Mouse (Mus musculus): ENCODE results near the gene Synj1. TPM values are rescaled to one million over a fixed set of nuclear protein-coding genes. Genes with fewer than 3 reads are reported as not detected.

The Synj1 gene
- polyA plus RNA-seq, 1 experiment from 2014 or later: 72.0 TPM

DNA sequence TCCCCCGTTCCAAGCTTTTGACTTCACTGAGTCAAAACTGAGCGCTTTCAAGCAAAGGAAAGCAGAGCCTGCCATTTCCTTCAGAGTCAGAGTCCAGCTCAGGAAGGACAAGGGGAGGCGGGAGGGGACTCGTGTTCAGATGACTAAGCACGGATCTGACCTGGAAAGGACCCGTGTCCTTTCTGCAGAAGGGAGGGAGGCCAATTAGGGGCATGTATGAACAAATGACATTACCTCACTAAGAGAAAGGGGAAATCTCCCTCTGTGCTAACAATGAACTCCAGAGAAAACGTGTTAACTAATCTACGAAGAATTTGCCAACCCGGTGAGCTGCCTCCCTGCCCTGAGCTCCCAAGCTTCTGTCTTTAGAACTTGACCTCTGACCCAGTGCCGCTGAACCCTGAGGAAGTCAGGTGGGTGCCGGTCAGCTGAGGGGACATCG lies 95.0 kb downstream of the Synj1 start:
- H3K4me2 ChIP-seq (ENCODE audit: low read depth, low read length): no peak overlapping the region
- no peaks in the 10 kb centered on the region for H3K27me3 ChIP-seq (ENCODE audit: control insufficient read depth, insufficient read depth, low read length)
- no peaks in the 10 kb centered on the region for H3K4me1 ChIP-seq (ENCODE audit: control insufficient read depth, insufficient read depth, low read length)
- 51% methylated on average over 12 of the region's 12 CpGs for WGBS
- H3K36me3 ChIP-seq (ENCODE audit: control insufficient read depth, insufficient read depth, low read length): no peaks in the 10 kb centered on the region
- H3K9me3 ChIP-seq (ENCODE audit: control insufficient read depth, low read length): no peaks in the 10 kb centered on the region
- no peak overlapping the region for H3K4me3 ChIP-seq (ENCODE audit: low read depth, low read length)
- H3K27ac ChIP-seq (ENCODE audit: low read depth, low read length): no peak overlapping the region
- H3K9ac ChIP-seq (replicated peaks; ENCODE audit: low read depth, low read length): no peak overlapping the region
- no peak for ATAC-seq (ENCODE audit: low read depth)

DNA sequence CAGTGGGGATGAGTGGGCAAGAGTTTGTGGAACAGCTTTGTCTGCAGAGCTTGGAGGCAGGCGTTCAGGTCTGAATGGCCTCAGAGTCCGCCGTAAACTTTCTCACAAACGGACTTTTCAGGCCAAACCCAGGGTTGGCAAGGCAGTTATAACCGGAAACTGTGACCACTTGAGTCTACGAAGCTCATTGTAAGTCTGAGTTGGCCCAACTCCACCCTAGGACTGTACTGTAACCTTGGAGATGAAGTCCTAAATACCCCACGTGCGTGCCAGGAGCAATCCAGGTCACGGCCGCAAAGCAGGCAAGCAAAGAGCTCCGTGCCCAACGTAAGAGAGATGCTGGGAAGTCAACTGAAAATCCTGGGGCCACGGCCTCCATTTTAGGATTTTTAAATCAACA lies 99.3 kb downstream of the Synj1 start:
- Histone ChIP-seq H3K9ac (replicated peaks; ENCODE audit: low read depth, low read length) (no peak overlapping the region), H3K27ac (ENCODE audit: low read depth, low read length) (no peak overlapping the region), H3K4me1 (ENCODE audit: control insufficient read depth, insufficient read depth, low read length) (no peaks in the 10 kb centered on the region), H3K36me3 (ENCODE audit: control insufficient read depth, insufficient read depth, low read length) (no peaks in the 10 kb centered on the region), H3K9me3 (ENCODE audit: control insufficient read depth, low read length) (no peaks in the 10 kb centered on the region), H3K27me3 (ENCODE audit: control insufficient read depth, insufficient read depth, low read length) (no peaks in the 10 kb centered on the region), H3K4me3 (ENCODE audit: low read depth, low read length) (no peak overlapping the region), H3K4me2 (ENCODE audit: low read depth, low read length) (no peak overlapping the region)
- 86% methylated on average over 13 of the region's 13 CpGs for WGBS
- ATAC-seq (ENCODE audit: low read depth): no peak

GRCm38 (mm10) chr16:90910855-90911533 lies 100.1 kb downstream of the Synj1 start:
- Histone ChIP-seq H3K36me3 (ENCODE audit: control insufficient read depth, insufficient read depth, low read length) (no peaks in the 10 kb centered on the region), H3K9me3 (ENCODE audit: control insufficient read depth, low read length) (no peaks in the 10 kb centered on the region), H3K27ac (ENCODE audit: low read depth, low read length) (no peak overlapping the region), H3K27me3 (ENCODE audit: control insufficient read depth, insufficient read depth, low read length) (no peaks in the 10 kb centered on the region), H3K9ac (replicated peaks; ENCODE audit: low read depth, low read length) (no peak overlapping the region), H3K4me1 (ENCODE audit: control insufficient read depth, insufficient read depth, low read length) (no peaks in the 10 kb centered on the region), H3K4me2 (ENCODE audit: low read depth, low read length) (no peak overlapping the region), H3K4me3 (ENCODE audit: low read depth, low read length) (no peak overlapping the region)
- 86% methylated on average over 17 of the region's 17 CpGs for WGBS
- no peak for ATAC-seq (ENCODE audit: low read depth)

DNA sequence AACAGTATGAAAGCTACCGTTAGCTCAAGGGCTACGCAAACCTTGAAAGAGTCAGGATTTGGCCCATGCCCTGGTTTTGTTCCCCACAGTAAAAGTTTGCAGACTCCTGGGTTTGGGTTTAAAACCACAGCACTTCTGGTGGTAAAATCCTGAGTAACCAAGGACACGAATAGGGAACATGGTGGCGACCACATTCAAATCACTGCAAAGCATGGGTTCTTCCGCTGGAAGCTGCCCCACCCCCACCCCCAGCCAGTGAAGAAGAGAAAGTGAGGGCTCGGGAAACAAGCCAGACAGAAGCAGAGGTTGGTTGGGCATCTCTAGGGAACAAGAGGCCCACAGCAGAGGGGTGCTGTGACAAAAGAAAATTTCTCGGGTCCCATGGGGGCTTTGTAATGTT lies 103.9 kb downstream of the Synj1 start:
- H3K4me1 ChIP-seq (ENCODE audit: control insufficient read depth, insufficient read depth, low read length): no peaks in the 10 kb centered on the region
- no peaks in the 10 kb centered on the region for H3K9me3 ChIP-seq (ENCODE audit: control insufficient read depth, low read length)

DNA sequence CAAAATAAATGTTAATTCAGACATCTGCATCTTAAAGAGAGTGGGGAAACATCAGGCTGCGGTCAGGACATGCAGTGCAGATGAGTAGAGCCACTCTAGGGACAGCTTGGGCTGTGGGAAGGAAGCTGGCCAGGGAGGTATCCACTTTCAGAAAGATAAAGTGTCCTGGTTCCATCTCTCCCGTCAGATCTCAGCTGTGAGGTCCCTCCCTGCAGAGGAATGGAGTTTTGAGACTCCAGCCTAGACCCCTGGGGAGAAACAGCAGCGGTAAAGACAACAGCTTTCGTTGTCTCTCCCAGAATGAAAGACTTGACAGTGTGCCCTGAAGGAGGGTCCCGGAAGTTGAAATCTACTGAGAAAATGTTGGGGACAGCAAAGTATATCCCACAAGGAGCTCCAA lies 107.8 kb downstream of the Synj1 start:
- 25% methylated on average over 5 of the region's 5 CpGs for WGBS
- no peak overlapping the region for H3K27ac ChIP-seq (ENCODE audit: low read depth, low read length)

More for the DNA sequence above, 103.9 kb downstream of the Synj1 start:
- Histone ChIP-seq H3K9ac (replicated peaks; ENCODE audit: low read depth, low read length) (no peak overlapping the region), H3K4me2 (ENCODE audit: low read depth, low read length) (no peak overlapping the region), H3K27me3 (ENCODE audit: control insufficient read depth, insufficient read depth, low read length) (no peaks in the 10 kb centered on the region), H3K4me3 (ENCODE audit: low read depth, low read length) (no peak overlapping the region), H3K36me3 (ENCODE audit: control insufficient read depth, insufficient read depth, low read length) (no peaks in the 10 kb centered on the region), H3K27ac (ENCODE audit: low read depth, low read length) (no peak overlapping the region)
- ATAC-seq (ENCODE audit: low read depth): no peak
- WGBS: 73% methylated on average over 7 of the region's 7 CpGs

GRCm38 (mm10) chr16:90901364-90901763 lies 109.7 kb downstream of the Synj1 start:
- 79% methylated on average over 4 of the region's 4 CpGs for WGBS

More for the DNA sequence above, 107.8 kb downstream of the Synj1 start:
- Histone ChIP-seq H3K36me3 (ENCODE audit: control insufficient read depth, insufficient read depth, low read length) (no peaks in the 10 kb centered on the region), H3K4me3 (ENCODE audit: low read depth, low read length) (no peak overlapping the region), H3K4me2 (ENCODE audit: low read depth, low read length) (no peak overlapping the region), H3K27me3 (ENCODE audit: control insufficient read depth, insufficient read depth, low read length) (no peaks in the 10 kb centered on the region), H3K4me1 (ENCODE audit: control insufficient read depth, insufficient read depth, low read length) (no peaks in the 10 kb centered on the region), H3K9me3 (ENCODE audit: control insufficient read depth, low read length) (no peaks in the 10 kb centered on the region), H3K9ac (replicated peaks; ENCODE audit: low read depth, low read length) (no peak overlapping the region)
- no peak for ATAC-seq (ENCODE audit: low read depth)

DNA sequence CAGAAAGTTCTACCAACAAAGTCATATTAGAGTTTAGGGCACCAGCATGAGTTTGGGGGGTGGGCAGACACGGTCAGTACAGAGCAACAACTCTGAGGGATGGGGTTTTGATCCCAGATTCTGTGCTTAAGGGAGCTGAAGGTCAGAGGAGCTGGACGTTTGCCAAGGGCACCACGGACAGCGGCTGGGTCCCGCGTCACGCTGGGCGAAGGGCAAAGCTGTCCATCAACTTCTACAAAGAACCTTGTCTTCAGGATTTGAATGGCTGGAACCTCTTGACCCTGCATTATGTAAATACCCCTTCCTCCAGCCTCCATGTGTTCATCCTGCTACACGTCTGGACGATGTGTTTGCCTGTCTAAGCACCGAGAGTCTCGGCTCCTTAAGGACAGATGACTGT lies 111.6 kb downstream of the Synj1 start:
- no peak for ATAC-seq (ENCODE audit: low read depth)
- no peak overlapping the region for H3K4me2 ChIP-seq (ENCODE audit: low read depth, low read length)
- no peak overlapping the region for H3K9ac ChIP-seq (replicated peaks; ENCODE audit: low read depth, low read length)
- no peaks in the 10 kb centered on the region for H3K9me3 ChIP-seq (ENCODE audit: control insufficient read depth, low read length)
- H3K4me1 ChIP-seq (ENCODE audit: control insufficient read depth, insufficient read depth, low read length): no peaks in the 10 kb centered on the region
- H3K27ac ChIP-seq (ENCODE audit: low read depth, low read length): no peak overlapping the region
- WGBS: 30% methylated on average over 12 of the region's 12 CpGs
- no peaks in the 10 kb centered on the region for H3K36me3 ChIP-seq (ENCODE audit: control insufficient read depth, insufficient read depth, low read length)
- no peaks in the 10 kb centered on the region for H3K27me3 ChIP-seq (ENCODE audit: control insufficient read depth, insufficient read depth, low read length)
- H3K4me3 ChIP-seq (ENCODE audit: low read depth, low read length): no peak overlapping the region

More at GRCm38 (mm10) chr16:90901364-90901763, 109.7 kb downstream of the Synj1 start:
- H3K36me3 ChIP-seq (ENCODE audit: control insufficient read depth, insufficient read depth, low read length): no peaks in the 10 kb centered on the region
- H3K27me3 ChIP-seq (ENCODE audit: control insufficient read depth, insufficient read depth, low read length): no peaks in the 10 kb centered on the region
- no peaks in the 10 kb centered on the region for H3K4me1 ChIP-seq (ENCODE audit: control insufficient read depth, insufficient read depth, low read length)
- ATAC-seq (ENCODE audit: low read depth): no peak
- H3K27ac ChIP-seq (ENCODE audit: low read depth, low read length): no peak overlapping the region
- H3K9me3 ChIP-seq (ENCODE audit: control insufficient read depth, low read length): no peaks in the 10 kb centered on the region
- H3K9ac ChIP-seq (replicated peaks; ENCODE audit: low read depth, low read length): no peak overlapping the region
- H3K4me3 ChIP-seq (ENCODE audit: low read depth, low read length): no peak overlapping the region
- no peak overlapping the region for H3K4me2 ChIP-seq (ENCODE audit: low read depth, low read length)

DNA sequence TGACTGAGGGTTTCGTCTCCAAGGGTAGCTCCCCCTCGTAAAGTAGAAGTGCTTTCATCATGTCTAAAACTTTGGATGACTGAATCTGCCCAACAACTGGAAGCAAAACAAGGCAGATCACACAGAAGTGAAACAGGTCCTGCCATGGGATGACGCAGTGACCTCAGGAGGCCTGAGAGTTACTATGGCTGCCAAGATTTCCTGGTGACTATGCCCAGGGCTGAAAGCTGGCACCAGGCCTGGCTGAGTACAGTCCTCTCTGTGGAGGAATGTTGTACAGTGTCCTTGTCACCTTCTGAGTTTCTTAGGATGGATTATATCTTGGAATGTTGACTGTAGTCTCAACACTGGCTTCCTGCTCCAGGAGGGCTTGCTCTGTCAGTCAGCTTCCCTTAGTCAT lies 113.5 kb downstream of the Synj1 start:
- no peak overlapping the region for H3K27ac ChIP-seq (ENCODE audit: low read depth, low read length)
- no peaks in the 10 kb centered on the region for H3K27me3 ChIP-seq (ENCODE audit: control insufficient read depth, insufficient read depth, low read length)
- no peak overlapping the region for H3K4me2 ChIP-seq (ENCODE audit: low read depth, low read length)
- no peaks in the 10 kb centered on the region for H3K36me3 ChIP-seq (ENCODE audit: control insufficient read depth, insufficient read depth, low read length)
- ATAC-seq (ENCODE audit: low read depth): no peak
- H3K4me1 ChIP-seq (ENCODE audit: control insufficient read depth, insufficient read depth, low read length): no peaks in the 10 kb centered on the region
- WGBS: 91% methylated on average over 3 of the region's 3 CpGs
- H3K9ac ChIP-seq (replicated peaks; ENCODE audit: low read depth, low read length): no peak overlapping the region
- no peaks in the 10 kb centered on the region for H3K9me3 ChIP-seq (ENCODE audit: control insufficient read depth, low read length)
- no peak overlapping the region for H3K4me3 ChIP-seq (ENCODE audit: low read depth, low read length)

DNA sequence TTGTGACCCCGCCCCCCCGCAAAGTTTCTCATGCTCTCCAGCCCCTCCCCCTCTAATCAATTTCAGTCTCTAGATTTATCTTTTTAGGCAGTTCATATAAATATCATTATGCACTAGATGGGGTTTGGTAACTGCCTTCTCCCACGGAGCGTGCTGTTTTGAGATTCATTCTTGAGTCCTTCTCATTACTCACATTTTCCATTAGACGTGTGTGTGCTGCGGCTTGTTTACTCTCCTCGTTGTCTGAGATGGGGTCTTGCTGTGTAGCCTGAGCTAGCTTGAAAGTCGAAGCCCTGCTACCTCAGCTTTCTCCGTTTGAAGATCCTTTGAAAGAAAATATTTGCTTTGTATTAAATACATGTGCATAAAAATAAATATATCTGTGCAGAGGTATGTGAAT lies 117.3 kb downstream of the Synj1 start:
- Histone ChIP-seq H3K9me3 (ENCODE audit: control insufficient read depth, low read length) (no peaks in the 10 kb centered on the region), H3K4me2 (ENCODE audit: low read depth, low read length) (no peak overlapping the region), H3K9ac (replicated peaks; ENCODE audit: low read depth, low read length) (no peak overlapping the region), H3K4me1 (ENCODE audit: control insufficient read depth, insufficient read depth, low read length) (no peaks in the 10 kb centered on the region), H3K27me3 (ENCODE audit: control insufficient read depth, insufficient read depth, low read length) (no peaks in the 10 kb centered on the region), H3K36me3 (ENCODE audit: control insufficient read depth, insufficient read depth, low read length) (no peaks in the 10 kb centered on the region), H3K27ac (ENCODE audit: low read depth, low read length) (no peak overlapping the region), H3K4me3 (ENCODE audit: low read depth, low read length) (no peak overlapping the region)
- no peak for ATAC-seq (ENCODE audit: low read depth)
- 60% methylated on average over 9 of the region's 9 CpGs for WGBS
